Mouse (Mus musculus) lung, embryonic 15.5 days (tissue): ENCODE results near the gene Rragb. TPM values are rescaled to one million over a fixed set of nuclear protein-coding genes. Genes with fewer than 3 reads are reported as not detected.

ENCODE experiments used
- polyA plus RNA-seq: library from polyadenylated mRNA; unstranded; fragments of >200 nt; fragmentation: Nextera tagmentation; extraction: Ambion mirVana; gene quantifications from 2 replicates; pipeline ENCODE4 v1.2.1, GENCODE M21; 2015

The Rragb gene
- polyA plus RNA-seq, 1 experiment from 2014 or later = 1.3 TPM

Other genes with a start within 250 kb of the Rragb start
- gene Usp51, start 133.5 kb upstream of the Rragb start, polyA plus RNA-seq = 0.60 and 0.99 TPM in 2 replicates
- gene Mageh1, start 102.4 kb upstream of the Rragb start, polyA plus RNA-seq = 46.1 and 51.0 TPM in 2 replicates
- gene Foxr2, start 21.2 kb upstream of the Rragb start, polyA plus RNA-seq = not detected in 2 replicates
- gene Klf8, start 97.5 kb downstream of the Rragb start, polyA plus RNA-seq = 0.80 and 0.83 TPM in 2 replicates